Mouse (Mus musculus): Measurements from ENCODE around the gene Rasgef1a. TPM values are rescaled to one million over a fixed set of nuclear protein-coding genes. Genes with fewer than 3 reads are reported as not detected.
A peak's percentile ranks its signal among the peaks of the same experiment; 100 is the strongest.

Rasgef1a gene
- polyA plus RNA-seq, 1 experiment from 2014 or later = 0.08 TPM

DNA sequence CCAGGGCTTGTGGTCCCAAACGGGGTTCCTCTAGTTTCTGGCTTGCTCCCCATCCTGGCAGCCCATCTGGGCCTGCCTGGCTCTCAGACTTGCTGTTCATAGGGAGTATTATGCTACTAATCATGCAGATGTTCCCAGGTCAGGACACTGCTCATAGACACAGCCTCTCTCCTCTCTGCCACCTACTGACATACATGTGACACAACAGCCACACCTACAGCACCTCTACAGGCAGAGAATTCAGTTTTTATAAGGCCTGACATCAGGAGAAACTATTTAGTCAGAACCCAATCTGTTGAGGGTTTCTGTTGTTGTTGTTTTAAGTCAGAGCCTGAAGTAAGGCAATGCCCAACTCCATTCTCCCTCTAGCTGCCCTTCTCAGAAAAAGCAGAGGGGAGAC, 100.6 kb downstream of the Rasgef1a start:
- H3K4me2 ChIP-seq = no peak overlapping the region
- H3K27ac ChIP-seq (ENCODE audit: low read depth, low read length) = no peak overlapping the region
- no peak overlapping the region for H3K4me3 ChIP-seq (ENCODE audit: low read depth, low read length)
- no peaks in the 10 kb centered on the region; the same call in 1 of the 2 replicates for H3K36me3 ChIP-seq (ENCODE audit: control insufficient read depth, insufficient read depth, low read length)
- H3K4me1 ChIP-seq (replicated peaks; ENCODE audit: control insufficient read depth, insufficient read depth, low read length) = no peaks in the 10 kb centered on the region
- 77% methylated on average over 1 of the region's 1 CpGs for WGBS
- DNase-seq (ENCODE audit: low spot score) = no peak
- no peaks in the 10 kb centered on the region for H3K27me3 ChIP-seq (replicated peaks; ENCODE audit: control insufficient read depth, insufficient read depth, low read length)
- H3K9ac ChIP-seq (ENCODE audit: low read depth, low read length) = no peak overlapping the region
- ATAC-seq (replicated peaks; ENCODE audit: low FRiP score) = no peak
- no peaks in the 10 kb centered on the region for H3K9me3 ChIP-seq (ENCODE audit: control insufficient read depth, low read length)

DNA sequence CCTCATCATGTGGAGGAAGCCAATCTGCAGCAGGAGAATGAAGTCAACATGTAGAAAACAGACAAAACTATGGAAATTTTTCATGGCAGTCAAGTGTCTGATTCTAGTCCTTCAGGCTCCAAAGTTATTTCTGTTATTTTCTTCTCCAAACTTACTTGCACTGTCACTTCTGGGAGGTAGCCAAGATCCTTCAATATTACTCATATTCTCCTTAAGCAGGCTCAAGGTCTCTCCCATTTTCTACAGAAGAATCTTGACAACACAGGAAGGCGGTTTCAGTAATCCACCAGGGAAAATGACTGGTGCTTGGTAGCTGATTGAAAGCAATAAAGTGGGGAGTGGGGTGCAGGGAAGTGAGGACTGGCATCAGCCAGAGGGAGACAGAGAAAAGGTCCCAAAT, 111.5 kb downstream of the Rasgef1a start:
- no peak for DNase-seq (ENCODE audit: low spot score)
- no peak for ATAC-seq (replicated peaks; ENCODE audit: low FRiP score)
- no peak overlapping the region for H3K9ac ChIP-seq (ENCODE audit: low read depth, low read length)
- peaks cover 3% of the 10 kb centered on the region; the same call in 1 of the 2 replicates for H3K36me3 ChIP-seq (ENCODE audit: control insufficient read depth, insufficient read depth, low read length)
- H3K4me2 ChIP-seq = no peak overlapping the region
- H3K4me1 ChIP-seq (replicated peaks; ENCODE audit: control insufficient read depth, insufficient read depth, low read length) = peaks cover under 1% of the 10 kb centered on the region
- WGBS = 81% methylated on average over 1 of the region's 1 CpGs
- no peaks in the 10 kb centered on the region for H3K9me3 ChIP-seq (ENCODE audit: control insufficient read depth, low read length)
- no peaks in the 10 kb centered on the region for H3K27me3 ChIP-seq (replicated peaks; ENCODE audit: control insufficient read depth, insufficient read depth, low read length)
- H3K4me3 ChIP-seq (ENCODE audit: low read depth, low read length) = no peak overlapping the region
- H3K27ac ChIP-seq (ENCODE audit: low read depth, low read length) = no peak overlapping the region

DNA sequence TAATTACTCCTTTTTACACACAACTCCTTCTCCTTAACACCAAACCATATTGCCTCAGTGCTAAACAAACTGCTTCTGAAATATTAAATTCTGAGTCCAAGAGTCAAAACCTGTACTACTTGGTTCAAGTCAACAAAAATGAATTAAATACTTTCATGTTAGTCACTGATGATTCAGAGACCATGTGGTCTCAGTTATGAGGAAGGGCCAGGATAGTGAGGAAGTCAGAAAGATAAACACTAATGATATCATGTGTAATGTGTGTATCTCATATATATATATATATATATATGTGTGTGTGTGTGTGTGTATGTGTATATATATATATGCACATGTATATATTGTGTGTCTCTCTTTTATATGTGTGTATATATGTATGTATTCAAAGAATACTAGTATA, 115.3 kb downstream of the Rasgef1a start:
- Histone ChIP-seq H3K4me1 (replicated peaks; ENCODE audit: control insufficient read depth, insufficient read depth, low read length) (peaks cover 12% of the 10 kb centered on the region), H3K36me3 (ENCODE audit: control insufficient read depth, insufficient read depth, low read length) (peaks cover 3% of the 10 kb centered on the region; the same call in 1 of the 2 replicates), H3K27me3 (replicated peaks; ENCODE audit: control insufficient read depth, insufficient read depth, low read length) (no peaks in the 10 kb centered on the region), H3K9me3 (ENCODE audit: control insufficient read depth, low read length) (no peaks in the 10 kb centered on the region), H3K27ac (ENCODE audit: low read depth, low read length) (no peak overlapping the region), H3K4me2 (no peak overlapping the region), H3K9ac (ENCODE audit: low read depth, low read length) (no peak overlapping the region), H3K4me3 (ENCODE audit: low read depth, low read length) (no peak overlapping the region)
- DNase-seq (ENCODE audit: low spot score) = no peak
- no peak for ATAC-seq (replicated peaks; ENCODE audit: low FRiP score)

DNA sequence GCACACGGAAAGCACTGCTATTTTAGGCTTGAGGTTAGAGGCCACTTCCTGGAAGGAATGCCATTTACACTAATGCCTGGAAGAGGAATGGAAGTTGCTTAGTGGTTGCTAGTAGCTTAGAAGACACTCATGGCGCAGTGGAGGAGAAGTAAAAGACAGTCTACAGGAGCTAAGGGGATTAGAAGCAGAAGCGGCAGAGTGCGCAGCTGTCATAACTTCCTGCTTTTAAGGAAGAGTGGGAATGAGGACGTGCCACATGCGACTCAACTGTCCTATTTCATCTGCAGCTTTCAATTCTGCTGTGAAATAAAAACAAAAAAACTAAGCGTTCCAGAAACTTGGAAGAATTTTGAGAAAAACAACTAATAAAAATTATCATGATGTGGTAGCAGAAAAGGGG, 116.0 kb downstream of the Rasgef1a start:
- 47% methylated on average over 7 of the region's 7 CpGs for WGBS
- ATAC-seq (replicated peaks; ENCODE audit: low FRiP score) = no peak

DNA sequence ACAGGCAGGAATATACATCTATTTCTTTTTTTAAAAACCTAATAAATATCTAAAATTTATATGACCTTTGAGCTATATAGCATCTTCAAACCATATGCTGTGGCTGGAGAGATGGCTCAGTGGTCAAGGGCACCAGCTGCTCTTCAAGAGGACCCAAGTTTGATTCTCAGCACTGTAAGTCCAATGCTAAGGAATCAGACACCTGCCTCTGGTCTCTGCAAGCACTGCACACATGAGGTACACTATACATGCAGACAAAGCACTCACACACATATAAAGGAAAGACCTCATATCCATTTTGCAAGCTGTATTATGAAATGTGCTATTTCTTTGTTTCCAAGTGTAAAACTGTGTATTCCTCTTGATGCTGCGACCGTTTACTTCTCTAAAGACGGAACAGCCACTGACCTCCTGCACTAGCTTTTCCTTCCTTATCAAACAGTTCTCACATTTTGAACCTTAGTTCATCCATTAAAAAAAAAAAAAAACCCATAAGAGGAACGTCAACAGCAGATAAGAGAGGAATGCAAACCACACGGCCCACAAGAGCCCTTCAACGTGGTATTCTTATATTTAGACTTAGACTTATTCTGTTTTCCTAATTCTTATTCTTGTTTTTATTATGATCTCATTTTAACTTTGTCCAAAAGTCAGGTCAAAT, 116.7 kb downstream of the Rasgef1a start:
- peak overlapping the region; percentile 2; the same call in 1 of the 2 replicates for H3K27ac ChIP-seq (ENCODE audit: low read depth, low read length)
- no peak for DNase-seq (ENCODE audit: low spot score)
- peak overlapping the region; percentile 47 for H3K4me2 ChIP-seq

More for the DNA sequence above, 116.0 kb downstream of the Rasgef1a start:
- no peaks in the 10 kb centered on the region for H3K9me3 ChIP-seq (ENCODE audit: control insufficient read depth, low read length)
- H3K4me1 ChIP-seq (replicated peaks; ENCODE audit: control insufficient read depth, insufficient read depth, low read length) = peaks cover 12% of the 10 kb centered on the region
- no peaks in the 10 kb centered on the region for H3K27me3 ChIP-seq (replicated peaks; ENCODE audit: control insufficient read depth, insufficient read depth, low read length)
- peaks cover 3% of the 10 kb centered on the region; the same call in 1 of the 2 replicates for H3K36me3 ChIP-seq (ENCODE audit: control insufficient read depth, insufficient read depth, low read length)
- H3K27ac ChIP-seq (ENCODE audit: low read depth, low read length) = peak overlapping the region; percentile 2; the same call in 1 of the 2 replicates
- DNase-seq (ENCODE audit: low spot score) = no peak
- no peak overlapping the region for H3K4me3 ChIP-seq (ENCODE audit: low read depth, low read length)
- peak overlapping the region; percentile 1 for H3K4me2 ChIP-seq
- no peak overlapping the region for H3K9ac ChIP-seq (ENCODE audit: low read depth, low read length)

DNA sequence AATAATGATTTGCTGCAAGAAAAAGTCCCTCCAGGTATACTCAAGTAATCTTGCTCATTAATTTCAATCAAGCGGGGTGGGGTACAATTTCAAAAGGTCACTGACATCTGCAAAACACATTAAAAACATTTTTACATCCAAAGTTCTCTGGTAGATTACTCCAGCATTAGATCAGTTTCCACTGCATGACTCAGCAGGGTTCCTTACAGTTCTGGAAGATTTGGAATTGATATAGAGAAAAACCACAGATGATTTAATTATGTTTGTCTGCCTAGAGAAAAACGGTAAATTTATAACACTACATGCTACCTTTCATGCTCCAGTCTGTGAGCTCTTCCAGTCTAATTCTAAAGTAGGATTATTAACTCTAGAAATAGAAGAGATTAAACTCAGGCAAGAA, 118.8 kb downstream of the Rasgef1a start:
- ATAC-seq (replicated peaks; ENCODE audit: low FRiP score) (no peak), DNase-seq (ENCODE audit: low spot score) (no peak)
- no peak overlapping the region for H3K9ac ChIP-seq (ENCODE audit: low read depth, low read length)
- H3K36me3 ChIP-seq (ENCODE audit: control insufficient read depth, insufficient read depth, low read length) = no peaks in the 10 kb centered on the region
- H3K4me3 ChIP-seq (ENCODE audit: low read depth, low read length) = no peak overlapping the region
- no peak overlapping the region for H3K4me2 ChIP-seq
- no peaks in the 10 kb centered on the region for H3K27me3 ChIP-seq (replicated peaks; ENCODE audit: control insufficient read depth, insufficient read depth, low read length)
- 57% methylated on average over 2 of the region's 2 CpGs for WGBS
- H3K9me3 ChIP-seq (ENCODE audit: control insufficient read depth, low read length) = no peaks in the 10 kb centered on the region
- no peak overlapping the region for H3K27ac ChIP-seq (ENCODE audit: low read depth, low read length)
- H3K4me1 ChIP-seq (replicated peaks; ENCODE audit: control insufficient read depth, insufficient read depth, low read length) = peaks cover 12% of the 10 kb centered on the region

More for the DNA sequence above, 116.7 kb downstream of the Rasgef1a start:
- Histone ChIP-seq H3K36me3 (ENCODE audit: control insufficient read depth, insufficient read depth, low read length) (peaks cover 3% of the 10 kb centered on the region; the same call in 1 of the 2 replicates), H3K9ac (ENCODE audit: low read depth, low read length) (no peak overlapping the region), H3K9me3 (ENCODE audit: control insufficient read depth, low read length) (no peaks in the 10 kb centered on the region), H3K4me3 (ENCODE audit: low read depth, low read length) (no peak overlapping the region), H3K27me3 (replicated peaks; ENCODE audit: control insufficient read depth, insufficient read depth, low read length) (no peaks in the 10 kb centered on the region), H3K4me1 (replicated peaks; ENCODE audit: control insufficient read depth, insufficient read depth, low read length) (peaks cover 12% of the 10 kb centered on the region)
- ATAC-seq (replicated peaks; ENCODE audit: low FRiP score) = peak; percentile 73
- 8% methylated on average over 6 of the region's 6 CpGs for WGBS

DNA sequence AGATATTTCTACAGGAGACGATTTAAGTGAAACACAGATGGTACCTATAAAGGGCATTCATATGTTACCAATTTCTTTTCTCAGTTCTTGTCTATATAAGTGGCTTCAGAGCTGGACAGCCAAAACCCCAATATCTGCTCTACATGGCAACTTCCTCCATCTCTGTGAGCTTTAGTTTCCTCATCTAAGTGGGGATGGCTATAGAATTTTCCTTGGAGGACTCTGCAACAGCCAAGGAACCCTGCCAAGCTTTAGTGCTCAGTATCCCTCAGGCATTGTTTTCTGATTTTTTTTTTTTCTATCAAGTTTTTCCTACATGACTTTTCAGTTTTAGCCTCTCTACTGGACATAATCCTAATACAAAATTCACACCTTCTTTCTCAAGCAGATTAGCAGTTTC, 123.2 kb downstream of the Rasgef1a start:
- Histone ChIP-seq H3K36me3 (ENCODE audit: control insufficient read depth, insufficient read depth, low read length) (no peaks in the 10 kb centered on the region), H3K27ac (ENCODE audit: low read depth, low read length) (no peak overlapping the region), H3K4me1 (replicated peaks; ENCODE audit: control insufficient read depth, insufficient read depth, low read length) (peaks cover 7% of the 10 kb centered on the region), H3K4me2 (no peak overlapping the region), H3K4me3 (ENCODE audit: low read depth, low read length) (no peak overlapping the region), H3K9me3 (ENCODE audit: control insufficient read depth, low read length) (no peaks in the 10 kb centered on the region), H3K9ac (ENCODE audit: low read depth, low read length) (no peak overlapping the region), H3K27me3 (replicated peaks; ENCODE audit: control insufficient read depth, insufficient read depth, low read length) (no peaks in the 10 kb centered on the region)
- DNase-seq (ENCODE audit: low spot score) = no peak
- ATAC-seq (replicated peaks; ENCODE audit: low FRiP score) = no peak
- WGBS = 91% methylated on average over 1 of the region's 1 CpGs

DNA sequence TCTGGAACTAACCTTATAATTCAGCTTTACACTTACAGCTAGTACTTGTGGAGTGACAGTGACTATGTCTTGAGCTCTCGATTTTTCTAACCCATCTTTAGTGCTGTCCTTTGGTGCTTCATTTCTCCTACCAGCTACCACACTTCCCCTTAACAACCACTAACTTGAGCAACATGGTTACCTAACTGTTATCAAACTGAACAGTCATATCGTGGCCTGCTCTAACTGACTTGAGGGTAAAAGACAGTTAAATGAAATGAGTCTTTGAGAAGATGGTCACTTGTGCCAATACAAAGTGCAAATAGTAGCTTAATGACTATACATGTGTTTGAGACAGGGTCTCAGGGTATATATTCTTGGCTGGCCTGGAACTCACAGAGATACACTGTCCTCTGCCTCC, 125.9 kb downstream of the Rasgef1a start:
- Histone ChIP-seq H3K9ac (ENCODE audit: low read depth, low read length) (no peak overlapping the region), H3K27me3 (replicated peaks; ENCODE audit: control insufficient read depth, insufficient read depth, low read length) (no peaks in the 10 kb centered on the region), H3K4me3 (ENCODE audit: low read depth, low read length) (no peak overlapping the region), H3K27ac (ENCODE audit: low read depth, low read length) (no peak overlapping the region), H3K36me3 (ENCODE audit: control insufficient read depth, insufficient read depth, low read length) (no peaks in the 10 kb centered on the region), H3K4me2 (peak overlapping the region; percentile 77), H3K9me3 (ENCODE audit: control insufficient read depth, low read length) (no peaks in the 10 kb centered on the region), H3K4me1 (replicated peaks; ENCODE audit: control insufficient read depth, insufficient read depth, low read length) (peaks cover 7% of the 10 kb centered on the region)
- no peak for ATAC-seq (replicated peaks; ENCODE audit: low FRiP score)
- 40% methylated on average over 2 of the region's 2 CpGs for WGBS
- no peak for DNase-seq (ENCODE audit: low spot score)

Data from liver, embryonic 11.5 days (tissue).